ENCODE assay signal across 9 mouse cellular contexts in genomic region chr9:103090116-103090875, GRCm38 (mm10). TPM values are rescaled to one million over a fixed set of nuclear protein-coding genes. Genes with fewer than 3 reads are reported as not detected.
DNase-seq lines count a peak whose midpoint lies in the region; ATAC-seq lines count a peak whose summit lies in the region.
"Had no signal": no experiment of that assay in that cellular context is flagged by ENCODE, and none has a peak within 500 bp of the region (broad histone marks: within the 10 kb centered on the region; RNA-seq: fewer than 3 reads in every experiment).

No protein-coding gene starts in this region.

- peak; percentile 44; the same call in 1 of the 2 replicates for ATAC-seq in heart, embryonic 12.5 days (ENCODE audit: insufficient number of reproducible peaks, low FRiP score)
- no peak for ATAC-seq in heart, embryonic 11.5 days (replicated peaks; ENCODE audit: insufficient number of reproducible peaks, low FRiP score, low TSS enrichment)
- peak; percentile 37; the same call in 1 of the 2 replicates for ATAC-seq in common myeloid progenitor, adult 5-6 weeks (replicated peaks; ENCODE audit: low read depth, poor library complexity, severe bottlenecking)
- peak; percentile 88 for ATAC-seq in megakaryocyte-erythroid progenitor cell, adult 5-6 weeks (replicated peaks; ENCODE audit: low FRiP score, low TSS enrichment, poor library complexity, severe bottlenecking)
- no peak for ATAC-seq in forebrain, embryonic 16.5 days
- ATAC-seq in hindbrain, embryonic 13.5 days (ENCODE audit: low FRiP score): no peak
- ATAC-seq: CD4-positive, CD25-positive, alpha-beta regulatory T cell, adult 4 months had no signal

- H3K4me2 ChIP-seq in heart, embryonic 12.5 days: no peak overlapping the region
- H3K4me2 ChIP-seq in heart, embryonic 11.5 days: no peak overlapping the region
- H3K4me2 ChIP-seq in forebrain, embryonic 16.5 days (ENCODE audit: low read length): no peak overlapping the region
- H3K4me2 ChIP-seq in hindbrain, embryonic 13.5 days: no peak overlapping the region

- 74% methylated on average over 9 of the region's 9 CpGs for WGBS in heart, embryonic 12.5 days
- WGBS in heart, embryonic 11.5 days (ENCODE audit: insufficient replicate concordance): 72% methylated on average over 9 of the region's 9 CpGs
- 21% methylated on average over 9 of the region's 9 CpGs for WGBS in large intestine, adult 2 months
- WGBS in forebrain, embryonic 16.5 days: 69% methylated on average over 9 of the region's 9 CpGs
- 71% methylated on average over 9 of the region's 9 CpGs for WGBS in hindbrain, embryonic 13.5 days

- no peak overlapping the region for H3K4me3 ChIP-seq in heart, embryonic 12.5 days
- no peak overlapping the region for H3K4me3 ChIP-seq in heart, embryonic 11.5 days (ENCODE audit: low read depth, low read length)
- H3K4me3 ChIP-seq in forebrain, embryonic 16.5 days (replicated peaks; ENCODE audit: low read length): no peak overlapping the region
- H3K4me3 ChIP-seq in hindbrain, embryonic 13.5 days: no peak overlapping the region

- peak; percentile 86 for DNase-seq in large intestine, adult 2 months (ENCODE audit: low read depth, low spot score)
- DNase-seq in spleen, adult 18-20 months: no peak

- H3K27me3 ChIP-seq in heart, embryonic 12.5 days (replicated peaks): peaks cover 11% of the 10 kb centered on the region; the same call in 1 of the 2 replicates
- H3K27me3 ChIP-seq in heart, embryonic 11.5 days (ENCODE audit: control insufficient read depth, insufficient read depth, low read length): no peaks in the 10 kb centered on the region
- H3K27me3 ChIP-seq in forebrain, embryonic 16.5 days (replicated peaks; ENCODE audit: control insufficient read depth, insufficient read depth, low read length): no peaks in the 10 kb centered on the region
- H3K27me3 ChIP-seq in hindbrain, embryonic 13.5 days: no peaks in the 10 kb centered on the region

- H3K9ac ChIP-seq in heart, embryonic 12.5 days: no peak overlapping the region
- no peak overlapping the region for H3K9ac ChIP-seq in heart, embryonic 11.5 days (ENCODE audit: low read depth, low read length)
- no peak overlapping the region for H3K9ac ChIP-seq in forebrain, embryonic 16.5 days (replicated peaks; ENCODE audit: low read depth, low read length)
- no peak overlapping the region for H3K9ac ChIP-seq in hindbrain, embryonic 13.5 days

- no peak overlapping the region for H3K27ac ChIP-seq in heart, embryonic 12.5 days (ENCODE audit: poor library complexity, severe bottlenecking)
- no peak overlapping the region for H3K27ac ChIP-seq in heart, embryonic 11.5 days (ENCODE audit: low read depth, low read length)
- no peak overlapping the region for H3K27ac ChIP-seq in forebrain, embryonic 16.5 days (ENCODE audit: low read length)
- no peak overlapping the region for H3K27ac ChIP-seq in hindbrain, embryonic 13.5 days

- H3K9me3 ChIP-seq in heart, embryonic 12.5 days (replicated peaks): no peaks in the 10 kb centered on the region
- H3K9me3 ChIP-seq in heart, embryonic 11.5 days (replicated peaks; ENCODE audit: control insufficient read depth, low read length): no peaks in the 10 kb centered on the region
- H3K9me3 ChIP-seq in forebrain, embryonic 16.5 days (ENCODE audit: control insufficient read depth, low read length): no peaks in the 10 kb centered on the region
- H3K9me3 ChIP-seq in hindbrain, embryonic 13.5 days: no peaks in the 10 kb centered on the region

- H3K36me3 ChIP-seq in heart, embryonic 12.5 days: no peaks in the 10 kb centered on the region
- no peaks in the 10 kb centered on the region for H3K36me3 ChIP-seq in heart, embryonic 11.5 days (ENCODE audit: control insufficient read depth, insufficient read depth, low read length)
- no peaks in the 10 kb centered on the region for H3K36me3 ChIP-seq in forebrain, embryonic 16.5 days (ENCODE audit: control insufficient read depth, insufficient read depth)
- H3K36me3 ChIP-seq in hindbrain, embryonic 13.5 days: no peaks in the 10 kb centered on the region

- H3K4me1 ChIP-seq in heart, embryonic 12.5 days (replicated peaks): no peaks in the 10 kb centered on the region; the same call in 1 of the 2 replicates
- H3K4me1 ChIP-seq in heart, embryonic 11.5 days (ENCODE audit: control insufficient read depth, insufficient read depth, low read length): no peaks in the 10 kb centered on the region
- peaks cover 4% of the 10 kb centered on the region; the same call in 1 of the 2 replicates for H3K4me1 ChIP-seq in forebrain, embryonic 16.5 days (replicated peaks; ENCODE audit: control insufficient read depth, insufficient read depth, low read length)
- H3K4me1 ChIP-seq in hindbrain, embryonic 13.5 days (replicated peaks): peaks cover 12% of the 10 kb centered on the region

RNA-seq across cellular contexts. Expression of gene Rab6b, which starts 21.3 kb away (rescaled TPM):
- 3.0 and 3.2 TPM in 2 replicates for polyA plus RNA-seq in heart, embryonic 12.5 days (2016; fragmentation: Nextera tagmentation; extraction: Ambion mirVana)
- polyA plus RNA-seq in heart, embryonic 11.5 days (2014; fragmentation: Nextera tagmentation; extraction: Ambion mirVana): 1.4 and 1.7 TPM in 2 replicates
- 0.82 and 2.1 TPM in 2 replicates for total RNA-seq in common myeloid progenitor, adult 5-6 weeks (2017)
- 1.3 and 2.1 TPM in 2 replicates for polyA plus RNA-seq in large intestine, adult 2 months (2012; rRNA removed)
- total RNA-seq in megakaryocyte-erythroid progenitor cell, adult 5-6 weeks (2014; fragmentation: Nextera tagmentation): 1.1 and 1.8 TPM in 2 replicates
- total RNA-seq in megakaryocyte-erythroid progenitor cell, adult 5-6 weeks (2017): 0.30 and 0.38 TPM in 2 replicates
- polyA plus RNA-seq in forebrain, embryonic 16.5 days (2015; fragmentation: Nextera tagmentation; extraction: Ambion mirVana): 63.6 and 77.9 TPM in 2 replicates
- polyA plus RNA-seq in hindbrain, embryonic 13.5 days (2015; fragmentation: Nextera tagmentation; extraction: Ambion mirVana): 80.2 and 83.1 TPM in 2 replicates

Comparison
In these comparisons a context has a peak if more than half of its experiments do, and no peak if none do; other contexts are left out.
1. ATAC-seq: peak in heart, embryonic 12.5 days (single experiment), common myeloid progenitor, adult 5-6 weeks (single experiment) and megakaryocyte-erythroid progenitor cell, adult 5-6 weeks (single experiment); none in heart, embryonic 11.5 days (single experiment), forebrain, embryonic 16.5 days (single experiment) and hindbrain, embryonic 13.5 days (single experiment).
2. RNA of gene Rab6b, which starts 21.3 kb away (polyA plus RNA-seq): 80.2 to 83.1 TPM in hindbrain, embryonic 13.5 days and 63.6 to 77.9 TPM in forebrain, embryonic 16.5 days; 3.0 to 3.2 TPM in heart, embryonic 12.5 days, 1.3 to 2.1 TPM in large intestine, adult 2 months and 1.4 to 1.7 TPM in heart, embryonic 11.5 days; every median in the first group is over 10 times any median in the second.